Mouse (Mus musculus): ENCODE measurements around the gene Cog5. TPM values are rescaled to one million over a fixed set of nuclear protein-coding genes. Genes with fewer than 3 reads are reported as not detected.
A peak's percentile ranks its signal among the peaks of the same experiment; 100 is the strongest.
"Not testable (repeated sequence)": the region's sequence is repeated elsewhere in the genome, so short reads cannot be mapped to it uniquely, and the experiment has no call there.

The Cog5 gene
- 10 to 100 TPM; 29.2 to 31.7 TPM for total RNA-seq (2021)
- long read RNA-seq, experiment 1, partial matches to known transcripts, result 13 of 30 reads
- long read RNA-seq, experiment 1, other reads (novel, unspliced or antisense), result 14 of 30 reads
- long read RNA-seq, experiment 2, transcript Cog5-201 (23 exons, 2,997 nt), result major isoform, 5 of 21 reads
- long read RNA-seq, experiment 2, partial matches to known transcripts, result 3 of 21 reads
- long read RNA-seq, experiment 2, other reads (novel, unspliced or antisense), result 12 of 21 reads

DNA sequence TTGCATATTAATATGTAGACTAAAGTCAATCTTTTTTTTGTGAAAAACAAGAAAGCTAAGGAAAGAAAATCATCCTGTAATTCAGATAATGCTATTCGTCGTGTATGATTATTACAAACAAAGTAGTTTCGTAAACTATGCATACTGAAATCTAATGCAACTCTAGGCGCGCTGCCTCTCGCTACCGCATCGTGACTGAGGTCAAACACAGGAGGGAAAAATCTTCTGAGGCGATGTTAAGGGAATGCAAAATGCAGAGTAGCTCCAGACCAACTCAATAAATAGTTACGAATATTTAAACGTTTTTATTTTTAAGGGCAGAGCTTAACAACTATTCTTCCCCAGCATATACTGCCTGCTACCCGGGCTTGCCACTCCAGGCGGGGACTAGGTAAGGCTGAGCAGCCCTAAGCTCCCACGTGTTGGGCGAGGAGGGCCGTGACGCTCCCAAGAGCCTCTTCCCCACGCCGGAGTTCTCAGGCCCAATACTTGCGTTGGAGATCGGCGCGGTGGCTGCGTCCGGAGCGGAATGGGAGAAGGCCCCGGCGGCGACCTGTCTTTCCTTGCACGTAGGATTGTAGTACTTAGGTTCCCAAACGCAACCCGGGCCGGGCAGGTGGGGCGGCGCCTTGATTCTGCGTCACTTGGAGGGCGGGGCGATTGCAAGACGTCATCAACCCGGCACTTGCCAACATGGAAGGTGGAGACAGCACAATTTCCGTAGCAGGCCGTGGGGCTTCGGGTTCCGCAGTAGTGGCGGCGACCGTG lies at the start of gene Cog5, which contains the start of gene Dus4l:
TSS of gene Cog5 (plus strand) at position 673 of the 768 bp plus-strand sequence.
TSS of gene Dus4l (minus strand) at position 630 of the 768 bp plus-strand sequence.
- peak; percentile 95 for DNase-seq
- peak within 1 kb of the TSS; percentile 96 for H3K4me3 ChIP-seq
- intact Hi-C loops (cut with DNase I), result loop anchor here (1.0 kb wide), 1 partner anchor 19 kb away; no protein-coding TSS in a partner anchor
- peak within 1 kb of the TSS; percentile 98 for H3K27ac ChIP-seq
- TF ChIP-seq CTCF (IDR thresholded peaks at IDR 0.05), result no peak

DNA sequence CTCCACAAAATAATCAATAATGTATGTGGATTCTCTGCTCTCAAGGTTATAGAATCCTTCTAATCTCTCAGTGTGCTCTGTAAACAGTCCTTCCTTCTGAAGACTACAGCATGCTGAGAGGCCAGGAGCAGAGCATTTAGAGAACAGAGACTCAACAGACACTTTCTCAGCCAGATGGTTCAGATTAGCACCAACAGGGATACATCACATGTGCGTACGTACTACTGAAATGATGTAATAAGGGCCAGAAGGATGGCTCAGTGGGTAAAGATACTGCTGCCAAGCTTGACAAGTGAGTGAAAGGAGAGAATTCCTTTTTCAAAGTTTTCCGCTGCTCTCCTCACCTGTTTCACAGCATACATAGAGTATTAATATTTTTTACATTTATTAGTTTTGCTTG lies 49.8 kb upstream of the Cog5 start:
- no peak for DNase-seq
- no peak for TF ChIP-seq CTCF (IDR thresholded peaks at IDR 0.05)
- Histone ChIP-seq H3K27ac (no peak overlapping the region), H3K4me3 (no peak overlapping the region)
- intact Hi-C loops (cut with DNase I), result no loop called here

DNA sequence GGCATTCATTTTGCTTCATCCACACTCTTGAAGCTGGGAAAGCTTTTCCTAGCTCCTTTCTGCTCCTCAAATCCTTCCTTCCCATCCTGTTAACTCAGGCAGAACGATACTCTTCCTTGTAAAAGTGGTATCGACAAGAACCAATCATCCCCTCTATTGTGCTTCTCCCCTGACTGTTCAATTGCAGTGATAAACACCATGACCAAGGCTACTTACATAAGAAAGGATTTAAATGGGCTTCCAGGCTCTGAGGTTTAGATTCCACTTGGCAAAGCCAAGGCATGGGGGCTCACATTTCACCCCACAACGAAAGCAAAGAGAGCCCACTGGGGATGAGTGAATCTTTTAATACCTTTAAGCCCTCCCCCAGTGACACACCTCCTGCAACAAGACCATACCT lies 46.5 kb upstream of the Cog5 start:
- H3K4me3 ChIP-seq, result no peak overlapping the region
- no peak for DNase-seq
- TF ChIP-seq CTCF (IDR thresholded peaks at IDR 0.05), result no peak

DNA sequence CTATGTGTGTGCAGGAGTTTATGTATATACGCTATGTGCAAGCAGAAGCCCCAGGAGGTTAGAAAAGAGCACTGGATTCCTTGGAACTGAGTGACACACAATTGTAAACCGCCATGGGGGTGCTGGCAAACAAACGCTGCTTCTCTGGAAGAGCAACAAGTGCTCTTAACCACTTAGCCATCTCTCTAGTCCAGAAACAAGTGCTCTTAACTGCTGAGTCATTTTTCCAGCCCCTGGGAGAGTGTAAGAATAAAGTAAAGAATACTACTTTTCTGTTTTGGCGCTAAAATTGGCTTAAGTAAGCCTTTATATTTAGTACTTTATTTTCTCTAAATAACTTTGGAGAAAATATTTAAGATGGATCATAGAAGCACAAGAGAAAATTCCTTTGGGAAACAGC lies 41.3 kb upstream of the Cog5 start:
- intact Hi-C loops (cut with DNase I), result no loop called here
- Histone ChIP-seq H3K4me3 (no peak overlapping the region), H3K27ac (no peak overlapping the region)
- no peak for TF ChIP-seq CTCF (IDR thresholded peaks at IDR 0.05)
- no peak for DNase-seq

More for the DNA sequence above, 46.5 kb upstream of the Cog5 start:
- H3K27ac ChIP-seq, result no peak overlapping the region
- intact Hi-C loops (cut with DNase I), result no loop called here

DNA sequence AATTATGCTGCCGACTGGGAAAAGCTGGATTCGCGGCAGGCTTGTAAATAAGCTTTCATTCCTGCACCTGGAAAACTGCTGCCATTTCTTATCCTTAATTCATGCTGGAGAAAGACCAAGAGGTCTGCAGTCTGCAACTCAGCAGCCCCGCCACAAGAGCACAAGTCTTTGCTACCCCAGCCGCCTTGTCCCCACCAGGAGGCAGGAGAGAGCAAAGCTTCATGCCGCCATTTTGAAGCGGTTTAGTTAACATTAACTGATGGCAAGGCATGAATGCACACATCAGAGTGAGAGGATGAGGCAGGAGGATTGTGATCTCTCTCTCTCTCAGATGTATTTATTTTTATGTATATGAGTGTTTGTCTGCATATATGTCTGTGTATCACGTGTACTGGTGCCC lies 34.6 kb upstream of the Cog5 start:
- TF ChIP-seq CTCF (IDR thresholded peaks at IDR 0.05), result peak; percentile 14; the same call in 1 of the 2 replicates
- no peak for DNase-seq
- intact Hi-C loops (cut with DNase I), result no loop called here

DNA sequence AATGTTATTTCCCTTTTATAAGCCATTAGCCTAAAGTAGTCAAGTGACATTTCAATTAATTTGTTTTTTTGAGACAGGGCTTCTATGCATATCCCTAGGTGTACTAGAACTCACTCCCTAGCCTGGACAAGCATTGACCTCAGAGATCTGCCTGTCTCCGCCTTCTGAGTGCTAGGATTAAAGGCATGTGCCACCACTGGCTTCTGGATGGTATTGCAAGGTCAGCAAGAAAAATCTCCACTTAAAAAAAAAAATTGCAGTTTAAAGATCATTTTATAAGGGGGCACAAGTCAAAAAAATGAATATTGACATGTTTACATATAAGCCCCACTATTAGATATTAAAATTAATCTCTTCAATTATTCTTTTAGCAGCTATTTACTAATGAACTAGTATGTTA lies 29.7 kb upstream of the Cog5 start:
- DNase-seq, result no peak
- no peak overlapping the region for H3K4me3 ChIP-seq
- intact Hi-C loops (cut with DNase I), result no loop called here
- no peak for TF ChIP-seq CTCF (IDR thresholded peaks at IDR 0.05)
- H3K27ac ChIP-seq, result no peak overlapping the region

More for the DNA sequence above, 34.6 kb upstream of the Cog5 start:
- H3K27ac ChIP-seq, result no peak overlapping the region
- H3K4me3 ChIP-seq, result no peak overlapping the region

DNA sequence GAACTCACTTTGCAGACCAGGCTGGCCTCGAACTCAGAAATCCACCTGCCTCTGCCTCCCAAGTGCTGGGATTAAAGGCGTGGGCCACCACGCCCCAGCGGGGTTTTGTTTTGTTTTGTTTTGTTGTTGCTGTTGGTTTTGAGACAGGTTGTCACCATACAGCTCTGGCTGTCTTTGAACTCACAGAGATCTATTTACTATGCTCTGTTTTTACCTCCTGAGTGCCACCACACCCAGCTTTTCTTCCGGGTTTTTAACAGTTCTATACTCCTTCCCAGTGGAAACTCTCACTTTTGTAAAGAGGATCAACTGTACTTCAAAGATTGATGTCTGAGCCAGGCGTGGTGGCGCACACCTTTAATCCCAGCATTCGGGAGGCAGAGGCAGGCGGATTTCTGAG lies 26.3 kb upstream of the Cog5 start:
- H3K4me3 ChIP-seq; H3K27ac ChIP-seq; DNase-seq; intact Hi-C loops (cut with DNase I): not testable (repeated sequence)

DNA sequence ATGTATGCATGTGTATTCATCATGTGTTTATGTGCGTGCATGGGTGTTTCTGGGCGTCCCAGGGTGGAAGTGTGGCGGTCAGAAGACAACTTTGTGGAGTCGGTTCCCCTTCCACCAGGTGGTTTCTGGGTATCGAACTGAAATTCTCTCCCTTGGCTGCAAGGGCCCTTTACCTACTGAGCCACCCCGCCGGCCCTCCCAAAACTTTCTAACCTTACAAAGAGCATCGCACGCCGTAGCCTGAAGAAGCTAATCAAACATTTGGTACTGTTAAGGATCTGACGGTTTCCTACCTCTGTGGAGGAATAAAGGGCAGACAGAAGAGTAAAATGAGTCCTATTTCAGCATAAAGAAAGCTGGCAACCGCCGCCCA lies 20.7 kb upstream of the Cog5 start:
- Histone ChIP-seq H3K4me3 (peak overlapping the region; percentile 85), H3K27ac (peak overlapping the region; percentile 94)
- intact Hi-C loops (cut with DNase I), result loop anchor here (2.0 to 10.0 kb wide), 2 partner anchors 135 to 291 kb away; partner anchors contain the start of gene Cbll1
- peak; percentile 27 for DNase-seq
- no peak for TF ChIP-seq CTCF (IDR thresholded peaks at IDR 0.05)

DNA sequence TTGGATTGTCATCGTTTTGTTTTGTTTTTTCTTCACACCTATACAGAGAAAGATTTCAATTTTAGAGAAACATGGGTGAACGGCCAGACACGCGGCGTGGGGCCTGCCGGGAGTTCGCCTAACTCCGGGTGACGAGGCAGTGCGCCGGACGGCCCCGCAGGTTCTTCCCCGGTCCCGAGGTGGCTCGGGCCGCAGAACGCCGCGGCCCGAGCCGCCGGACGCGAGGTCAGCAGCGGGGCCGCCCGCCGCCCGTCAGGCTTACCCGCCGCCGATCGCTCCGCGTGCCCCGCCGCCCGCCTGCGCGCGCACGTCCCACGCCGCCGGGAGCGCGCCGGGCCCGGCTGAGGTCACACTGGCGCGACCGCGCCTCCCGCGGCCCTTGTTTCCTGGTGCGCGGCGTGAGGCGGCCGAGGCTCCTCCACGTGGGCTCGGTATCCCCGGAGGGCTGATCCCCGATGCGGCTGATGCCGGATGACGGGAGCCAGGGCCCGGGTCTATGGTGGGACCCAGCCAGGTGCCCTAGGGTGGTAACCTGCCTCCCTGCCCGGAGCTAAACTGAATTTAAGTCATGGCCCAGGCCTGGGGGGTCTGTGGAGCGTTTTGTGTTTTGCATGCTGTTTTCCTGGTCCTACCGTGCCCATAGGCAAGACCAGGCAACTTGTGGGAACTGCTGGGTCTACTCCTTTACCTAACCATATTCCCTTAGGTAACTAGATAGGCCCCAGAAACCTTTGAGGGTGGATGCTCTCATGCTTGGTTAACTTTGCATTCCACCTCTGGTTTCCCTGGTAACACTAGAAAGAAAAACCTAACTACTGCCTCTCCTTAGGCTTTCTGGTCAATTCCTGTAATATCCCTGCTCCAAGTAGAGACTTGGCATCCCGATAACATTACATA lies 20.1 kb upstream of the Cog5 start, which contains the start of gene Bcap29:
TSS of gene Bcap29 (minus strand) at position 316 of the 897 bp plus-strand sequence.
- intact Hi-C loops (cut with DNase I), result loop anchor here (1.0 to 10.0 kb wide), 3 partner anchors 20 to 290 kb away; partner anchors contain the start of genes Cbll1, Cog5 and Dus4l
- peak within 1 kb of the TSS; percentile 85 for H3K4me3 ChIP-seq
- peak; percentile 91 for DNase-seq
- H3K27ac ChIP-seq, result peak within 1 kb of the TSS; percentile 94
- no peak for TF ChIP-seq CTCF (IDR thresholded peaks at IDR 0.05)

DNA sequence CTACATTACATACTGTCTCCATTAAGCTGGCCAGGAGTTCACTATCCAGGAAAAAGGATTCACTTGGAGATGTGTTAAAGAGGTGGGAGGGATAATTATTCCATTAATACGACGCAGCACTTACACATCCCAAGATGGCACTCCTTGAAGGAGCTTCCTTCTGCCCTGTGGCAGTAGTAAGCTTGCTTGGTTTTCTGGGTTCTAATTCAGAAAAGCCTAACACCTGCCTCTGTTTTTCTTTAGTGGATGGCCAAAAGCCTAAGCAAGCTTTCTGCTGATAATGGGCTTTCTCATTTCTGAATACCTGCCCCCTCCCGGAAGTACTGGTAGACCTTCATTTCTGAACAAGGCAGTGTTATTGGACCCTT lies 19.4 kb upstream of the Cog5 start:
- peak overlapping the region; percentile 85 for H3K4me3 ChIP-seq
- intact Hi-C loops (cut with DNase I), result loop anchor here (1.0 to 10.0 kb wide), 3 partner anchors 19 to 290 kb away; partner anchors contain the start of genes Cbll1, Cog5 and Dus4l
- peak overlapping the region; percentile 94; the same call in 1 of the 2 replicates for H3K27ac ChIP-seq

DNA sequence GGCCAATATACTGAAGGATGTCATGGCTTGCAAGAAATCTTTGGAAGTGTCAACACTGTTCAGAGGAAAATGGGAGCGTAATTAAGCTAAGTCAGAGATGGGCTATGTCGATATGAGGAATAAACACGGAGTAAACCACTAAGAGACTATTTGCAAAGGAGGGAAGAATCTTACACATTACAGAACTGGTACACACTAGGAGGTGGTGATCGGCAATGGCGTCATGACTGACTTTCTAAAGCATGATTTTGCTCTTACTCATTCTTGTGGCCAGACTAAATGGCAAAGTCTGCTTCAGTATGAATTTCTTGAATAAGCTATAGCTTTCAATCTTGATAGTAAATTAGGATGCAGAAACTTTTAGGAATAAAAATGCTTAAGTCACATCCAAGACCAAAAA lies 1.1 kb upstream of the Cog5 start:
- DNase-seq, result no peak
- intact Hi-C loops (cut with DNase I), result loop anchor here (1.0 kb wide), 1 partner anchor 18 kb away; no protein-coding TSS in a partner anchor
- peak overlapping the region; percentile 96 for H3K4me3 ChIP-seq
- no peak for TF ChIP-seq CTCF (IDR thresholded peaks at IDR 0.05)
- H3K27ac ChIP-seq, result peak overlapping the region; percentile 98; the same call in 1 of the 2 replicates

More for the DNA sequence above, 19.4 kb upstream of the Cog5 start:
- no peak for TF ChIP-seq CTCF (IDR thresholded peaks at IDR 0.05)
- no peak for DNase-seq

DNA sequence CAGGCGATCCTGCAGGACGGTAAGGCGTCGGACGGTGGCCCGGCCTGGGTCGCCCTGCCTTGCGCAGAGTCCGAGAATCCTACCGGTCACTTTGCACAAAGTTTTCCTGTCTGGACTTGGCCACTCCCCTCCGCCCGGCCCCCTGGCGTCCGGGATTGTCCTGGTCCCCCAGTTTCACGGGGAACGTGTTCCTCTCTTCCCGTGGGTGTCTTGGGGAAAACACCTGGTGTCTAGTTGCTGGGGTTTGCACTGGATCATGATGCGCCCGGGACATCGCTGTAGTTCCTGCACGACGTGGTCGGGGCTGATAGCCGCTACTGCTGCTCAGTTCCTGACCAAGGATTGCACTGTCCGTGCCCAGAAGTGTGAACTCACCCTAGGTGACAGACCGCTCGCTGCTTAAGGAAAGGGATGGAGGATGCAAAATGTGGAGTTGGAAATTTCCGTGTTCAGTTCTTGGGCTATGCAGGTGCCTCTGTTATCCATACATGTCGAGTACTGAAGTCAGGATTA lies 352 bp downstream of the Cog5 start:
- Histone ChIP-seq H3K27ac (peak overlapping the region; percentile 98), H3K4me3 (peak overlapping the region; percentile 96)
- intact Hi-C loops (cut with DNase I), result loop anchor here (1.0 to 5.0 kb wide), 2 partner anchors 20 to 148 kb away; no protein-coding TSS in a partner anchor
- no peak for DNase-seq
- peak; percentile 66 for TF ChIP-seq CTCF (IDR thresholded peaks at IDR 0.05)
